8 mouse cellular contexts compared by ENCODE assay signal in genomic region chr11:99042834-99043431, GRCm38 (mm10). TPM values are rescaled to one million over a fixed set of nuclear protein-coding genes. Genes with fewer than 3 reads are reported as not detected.
DNase-seq lines count a peak whose midpoint lies in the region; ATAC-seq lines count a peak whose summit lies in the region.

No protein-coding gene starts in this region.

- H3K27ac ChIP-seq in embryonic facial prominence, embryonic 15.5 days (replicated peaks), result peak overlapping the region; percentile 97
- peak overlapping the region; percentile 98 for H3K27ac ChIP-seq in hindbrain, embryonic 10.5 days
- H3K27ac ChIP-seq in limb, embryonic 13.5 days, result peak overlapping the region; percentile 98
- H3K27ac ChIP-seq in midbrain, embryonic 16.5 days (ENCODE audit: low read length), result peak overlapping the region; percentile 55

- H3K4me3 ChIP-seq in embryonic facial prominence, embryonic 15.5 days (replicated peaks), result peak overlapping the region; percentile 69
- peak overlapping the region; percentile 80 for H3K4me3 ChIP-seq in hindbrain, embryonic 10.5 days
- H3K4me3 ChIP-seq in limb, embryonic 13.5 days, result peak overlapping the region; percentile 96
- H3K4me3 ChIP-seq in midbrain, embryonic 16.5 days (ENCODE audit: low read depth, low read length), result peak overlapping the region; percentile 5; the same call in 1 of the 2 replicates

- no peaks in the 10 kb centered on the region for H3K27me3 ChIP-seq in embryonic facial prominence, embryonic 15.5 days
- no peaks in the 10 kb centered on the region for H3K27me3 ChIP-seq in hindbrain, embryonic 10.5 days (ENCODE audit: insufficient read depth, poor library complexity, severe bottlenecking)
- no peaks in the 10 kb centered on the region for H3K27me3 ChIP-seq in limb, embryonic 13.5 days
- no peaks in the 10 kb centered on the region for H3K27me3 ChIP-seq in midbrain, embryonic 16.5 days (ENCODE audit: control insufficient read depth, insufficient read depth, low read depth, low read length)

- peak overlapping the region; percentile 96 for H3K9ac ChIP-seq in embryonic facial prominence, embryonic 15.5 days
- H3K9ac ChIP-seq in limb, embryonic 13.5 days, result peak overlapping the region; percentile 99
- H3K9ac ChIP-seq in midbrain, embryonic 16.5 days (ENCODE audit: low read depth, low read length), result no peak overlapping the region

- no peak for ATAC-seq in embryonic facial prominence, embryonic 15.5 days (ENCODE audit: insufficient number of reproducible peaks, low FRiP score, low TSS enrichment, low read depth)
- ATAC-seq in limb, embryonic 13.5 days (ENCODE audit: low FRiP score, low read depth), result no peak
- no peak for ATAC-seq in midbrain, embryonic 16.5 days
- no peak for ATAC-seq in frontal cortex, adult (ENCODE audit: low TSS enrichment)

- peaks cover 2% of the 10 kb centered on the region; the same call in 1 of the 2 replicates for H3K36me3 ChIP-seq in embryonic facial prominence, embryonic 15.5 days
- peaks cover 32% of the 10 kb centered on the region for H3K36me3 ChIP-seq in hindbrain, embryonic 10.5 days
- H3K36me3 ChIP-seq in limb, embryonic 13.5 days, result peaks cover 26% of the 10 kb centered on the region
- H3K36me3 ChIP-seq in midbrain, embryonic 16.5 days (ENCODE audit: control insufficient read depth, insufficient read depth, low read length), result no peaks in the 10 kb centered on the region

- H3K4me1 ChIP-seq in embryonic facial prominence, embryonic 15.5 days, result peaks cover 56% of the 10 kb centered on the region
- peaks cover 85% of the 10 kb centered on the region for H3K4me1 ChIP-seq in hindbrain, embryonic 10.5 days (replicated peaks)
- H3K4me1 ChIP-seq in limb, embryonic 13.5 days, result peaks cover 59% of the 10 kb centered on the region
- H3K4me1 ChIP-seq in midbrain, embryonic 16.5 days (ENCODE audit: control insufficient read depth, insufficient read depth, low read length), result peaks cover 5% of the 10 kb centered on the region

- 17% methylated on average over 12 of the region's 12 CpGs for WGBS in embryonic facial prominence, embryonic 15.5 days
- 54% methylated on average over 12 of the region's 12 CpGs for WGBS in hindbrain, embryonic 10.5 days
- WGBS in limb, embryonic 13.5 days, result 18% methylated on average over 12 of the region's 12 CpGs
- 52% methylated on average over 12 of the region's 12 CpGs for WGBS in midbrain, embryonic 16.5 days

- peak; percentile 55 for DNase-seq in gastrocnemius, adult 18-20 months (ENCODE audit: low spot score)
- no peak for DNase-seq in gastrocnemius, postnatal 4 days (ENCODE audit: low spot score in 2 of 2)
- peak; percentile 22 for DNase-seq in hindbrain, embryonic 10.5 days (ENCODE audit: low spot score)
- DNase-seq in right cerebral cortex, postnatal 10 days (ENCODE audit: low spot score in 2 of 2), result no peak

- H3K4me2 ChIP-seq in embryonic facial prominence, embryonic 15.5 days (replicated peaks), result peak overlapping the region; percentile 88
- H3K4me2 ChIP-seq in limb, embryonic 13.5 days (replicated peaks), result peak overlapping the region; percentile 91
- H3K4me2 ChIP-seq in midbrain, embryonic 16.5 days (ENCODE audit: low read length), result peak overlapping the region; percentile 98

- H3K9me3 ChIP-seq in embryonic facial prominence, embryonic 15.5 days (replicated peaks), result no peaks in the 10 kb centered on the region
- no peaks in the 10 kb centered on the region for H3K9me3 ChIP-seq in hindbrain, embryonic 10.5 days
- no peaks in the 10 kb centered on the region for H3K9me3 ChIP-seq in limb, embryonic 13.5 days
- H3K9me3 ChIP-seq in midbrain, embryonic 16.5 days (replicated peaks; ENCODE audit: control insufficient read depth, low read length, poor library complexity, severe bottlenecking), result no peaks in the 10 kb centered on the region

RNA-seq across cellular contexts. Expression of gene Igfbp4, which starts 1.9 kb away (rescaled TPM):
- 10 to 100 TPM; 30.0 to 48.5 TPM for total RNA-seq in gastrocnemius, adult 18-20 months (2021)
- total RNA-seq in gastrocnemius, postnatal 4 days (2021), result 100 to 1,000 TPM; 317 to 355 TPM
- polyA plus RNA-seq in embryonic facial prominence, embryonic 15.5 days (2015; fragmentation: Nextera tagmentation; extraction: Ambion mirVana), result 1,352 and 1,417 TPM in 2 replicates
- polyA plus RNA-seq in hindbrain, embryonic 10.5 days (2016; fragmentation: Nextera tagmentation; extraction: Ambion mirVana), result 424 and 437 TPM in 2 replicates
- 1,212 and 1,268 TPM in 2 replicates for polyA plus RNA-seq in limb, embryonic 13.5 days (2015; fragmentation: Nextera tagmentation; extraction: Ambion mirVana)
- 117 and 119 TPM in 2 replicates for polyA plus RNA-seq in midbrain, embryonic 16.5 days (2015; fragmentation: Nextera tagmentation; extraction: Ambion mirVana)

RNA-seq across cellular contexts. Expression of gene Top2a, which starts 18.9 kb away (rescaled TPM):
- total RNA-seq in gastrocnemius, adult 18-20 months (2021), result under 1 TPM; 0.09 to 0.21 TPM
- total RNA-seq in gastrocnemius, postnatal 4 days (2021), result 10 to 100 TPM; 86.4 to 96.2 TPM
- 162 and 168 TPM in 2 replicates for polyA plus RNA-seq in embryonic facial prominence, embryonic 15.5 days (2015; fragmentation: Nextera tagmentation; extraction: Ambion mirVana)
- 225 and 320 TPM in 2 replicates for polyA plus RNA-seq in hindbrain, embryonic 10.5 days (2016; fragmentation: Nextera tagmentation; extraction: Ambion mirVana)
- polyA plus RNA-seq in limb, embryonic 13.5 days (2015; fragmentation: Nextera tagmentation; extraction: Ambion mirVana), result 270 and 275 TPM in 2 replicates
- 20.4 and 29.1 TPM in 2 replicates for polyA plus RNA-seq in midbrain, embryonic 16.5 days (2015; fragmentation: Nextera tagmentation; extraction: Ambion mirVana)

RNA-seq across cellular contexts. Expression of gene Tns4, which starts 46.2 kb away (rescaled TPM):
- under 1 TPM in 1 of 2 experiments, not detected in 1; 0.07 TPM for total RNA-seq in gastrocnemius, adult 18-20 months (2021)
- total RNA-seq in gastrocnemius, postnatal 4 days (2021), result under 1 TPM in 1 of 2 experiments, not detected in 1; 0.13 TPM
- 2.7 and 2.8 TPM in 2 replicates for polyA plus RNA-seq in embryonic facial prominence, embryonic 15.5 days (2015; fragmentation: Nextera tagmentation; extraction: Ambion mirVana)
- polyA plus RNA-seq in hindbrain, embryonic 10.5 days (2016; fragmentation: Nextera tagmentation; extraction: Ambion mirVana), result 0.67 and 1.0 TPM in 2 replicates
- 0.55 and 1.2 TPM in 2 replicates for polyA plus RNA-seq in limb, embryonic 13.5 days (2015; fragmentation: Nextera tagmentation; extraction: Ambion mirVana)
- 0.04 and 0.09 TPM in 2 replicates for polyA plus RNA-seq in midbrain, embryonic 16.5 days (2015; fragmentation: Nextera tagmentation; extraction: Ambion mirVana)

Comparison
In these comparisons a context has a peak if more than half of its experiments do, and no peak if none do; other contexts are left out.
1. DNase-seq: peak in gastrocnemius, adult 18-20 months (single experiment) and hindbrain, embryonic 10.5 days (single experiment); none in gastrocnemius, postnatal 4 days (0 of 2) and right cerebral cortex, postnatal 10 days (0 of 2).
2. H3K4me3 ChIP-seq: peak in every context shown above with its lines; median percentile 96 in limb, embryonic 13.5 days; 80 in hindbrain, embryonic 10.5 days; 69 in embryonic facial prominence, embryonic 15.5 days; 5 in midbrain, embryonic 16.5 days.
3. Peak in every context shown above with its lines, with median percentiles within 50 percentile points of each other: H3K27ac ChIP-seq and H3K4me2 ChIP-seq.